Mouse (Mus musculus): ENCODE measurements around the gene Otud7a. TPM values are rescaled to one million over a fixed set of nuclear protein-coding genes. Genes with fewer than 3 reads are reported as not detected.
A peak's percentile ranks its signal among the peaks of the same experiment; 100 is the strongest.

The Otud7a gene
- polyA plus RNA-seq, 1 experiment from 2014 or later: 6.0 TPM

DNA sequence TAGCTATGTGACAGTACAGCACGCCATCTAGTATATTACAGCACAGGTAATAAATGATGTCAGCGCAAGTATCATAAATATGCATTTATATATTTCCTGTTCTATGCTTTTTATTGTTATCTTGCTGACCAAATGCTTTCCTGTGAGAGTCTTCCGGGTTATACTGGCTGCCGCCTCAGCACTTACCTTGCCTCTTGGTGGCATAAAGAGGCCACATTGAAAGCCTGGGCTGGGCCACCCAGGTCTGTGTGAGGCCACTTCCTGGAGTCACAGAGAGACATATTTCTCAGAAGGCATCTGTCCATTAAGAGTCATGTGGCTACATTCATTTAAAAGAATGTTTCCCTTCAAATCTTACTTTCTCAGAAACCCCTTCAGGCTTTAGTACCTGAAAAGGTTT lies 242.5 kb downstream of the Otud7a start:
- H3K4me2 ChIP-seq (ENCODE audit: low read depth, low read length): no peak overlapping the region
- no peaks in the 10 kb centered on the region for H3K4me1 ChIP-seq (ENCODE audit: control insufficient read depth, insufficient read depth, low read length)
- WGBS: 86% methylated on average over 4 of the region's 4 CpGs
- H3K9ac ChIP-seq (replicated peaks; ENCODE audit: low read depth, low read length): no peak overlapping the region
- H3K27ac ChIP-seq (ENCODE audit: low read depth, low read length): no peak overlapping the region
- H3K36me3 ChIP-seq (ENCODE audit: control insufficient read depth, insufficient read depth, low read length): no peaks in the 10 kb centered on the region
- no peaks in the 10 kb centered on the region for H3K27me3 ChIP-seq (ENCODE audit: control insufficient read depth, insufficient read depth, low read length)
- ATAC-seq (ENCODE audit: low read depth): no peak
- H3K9me3 ChIP-seq (ENCODE audit: control insufficient read depth, low read length): no peaks in the 10 kb centered on the region
- H3K4me3 ChIP-seq (ENCODE audit: low read depth, low read length): no peak overlapping the region

DNA sequence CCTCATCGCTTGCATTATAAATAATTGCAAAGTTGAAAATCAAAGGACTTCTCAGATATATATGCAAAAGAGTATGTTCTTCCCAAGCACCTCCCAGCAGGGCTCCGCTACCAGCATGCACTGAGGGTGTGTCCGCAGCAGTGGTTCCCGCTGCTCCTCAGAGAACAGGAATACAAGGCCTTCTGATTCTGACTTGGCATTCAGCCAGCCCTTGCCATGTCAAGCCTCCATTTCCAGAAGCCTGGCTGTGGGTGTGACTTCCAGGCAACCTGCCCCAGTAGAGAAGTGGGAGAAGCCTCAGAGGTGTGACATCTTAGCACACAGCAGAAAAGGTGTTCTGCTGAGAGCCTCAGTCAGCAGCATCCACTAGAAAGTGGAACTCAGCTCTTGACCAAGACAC lies 253.4 kb downstream of the Otud7a start:
- no peaks in the 10 kb centered on the region for H3K36me3 ChIP-seq (ENCODE audit: control insufficient read depth, insufficient read depth, low read length)
- H3K4me1 ChIP-seq (ENCODE audit: control insufficient read depth, insufficient read depth, low read length): no peaks in the 10 kb centered on the region
- WGBS: 80% methylated on average over 4 of the region's 4 CpGs
- H3K27me3 ChIP-seq (ENCODE audit: control insufficient read depth, insufficient read depth, low read length): no peaks in the 10 kb centered on the region
- no peak for ATAC-seq (ENCODE audit: low read depth)
- H3K4me3 ChIP-seq (ENCODE audit: low read depth, low read length): no peak overlapping the region
- no peaks in the 10 kb centered on the region for H3K9me3 ChIP-seq (ENCODE audit: control insufficient read depth, low read length)
- no peak overlapping the region for H3K9ac ChIP-seq (replicated peaks; ENCODE audit: low read depth, low read length)
- no peak overlapping the region for H3K4me2 ChIP-seq (ENCODE audit: low read depth, low read length)
- no peak overlapping the region for H3K27ac ChIP-seq (ENCODE audit: low read depth, low read length)

DNA sequence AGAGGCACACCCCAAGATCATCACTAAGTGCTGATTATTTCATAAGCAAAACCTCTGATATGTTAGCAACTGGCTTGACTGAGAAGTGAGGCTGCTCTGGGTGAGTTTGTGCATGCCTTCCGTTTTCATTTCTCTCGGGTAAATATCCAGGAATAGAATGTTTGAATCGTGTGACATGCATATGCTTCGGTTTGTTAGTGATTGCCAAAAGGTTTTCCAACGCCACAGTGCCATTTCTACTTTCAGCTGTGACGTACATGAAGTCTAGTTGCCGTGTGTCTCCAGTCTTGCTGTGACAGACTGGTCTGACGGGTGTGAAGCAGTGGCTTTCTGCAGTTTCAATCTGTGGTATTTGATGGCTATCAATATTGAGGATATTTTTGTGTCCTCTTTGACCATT lies 273.4 kb downstream of the Otud7a start:
- Histone ChIP-seq H3K4me3 (ENCODE audit: low read depth, low read length) (no peak overlapping the region), H3K9me3 (ENCODE audit: control insufficient read depth, low read length) (no peaks in the 10 kb centered on the region), H3K4me1 (ENCODE audit: control insufficient read depth, insufficient read depth, low read length) (no peaks in the 10 kb centered on the region), H3K4me2 (ENCODE audit: low read depth, low read length) (no peak overlapping the region), H3K27me3 (ENCODE audit: control insufficient read depth, insufficient read depth, low read length) (no peaks in the 10 kb centered on the region), H3K36me3 (ENCODE audit: control insufficient read depth, insufficient read depth, low read length) (no peaks in the 10 kb centered on the region), H3K27ac (ENCODE audit: low read depth, low read length) (no peak overlapping the region), H3K9ac (replicated peaks; ENCODE audit: low read depth, low read length) (no peak overlapping the region)
- no peak for ATAC-seq (ENCODE audit: low read depth)
- WGBS: 89% methylated on average over 8 of the region's 8 CpGs

DNA sequence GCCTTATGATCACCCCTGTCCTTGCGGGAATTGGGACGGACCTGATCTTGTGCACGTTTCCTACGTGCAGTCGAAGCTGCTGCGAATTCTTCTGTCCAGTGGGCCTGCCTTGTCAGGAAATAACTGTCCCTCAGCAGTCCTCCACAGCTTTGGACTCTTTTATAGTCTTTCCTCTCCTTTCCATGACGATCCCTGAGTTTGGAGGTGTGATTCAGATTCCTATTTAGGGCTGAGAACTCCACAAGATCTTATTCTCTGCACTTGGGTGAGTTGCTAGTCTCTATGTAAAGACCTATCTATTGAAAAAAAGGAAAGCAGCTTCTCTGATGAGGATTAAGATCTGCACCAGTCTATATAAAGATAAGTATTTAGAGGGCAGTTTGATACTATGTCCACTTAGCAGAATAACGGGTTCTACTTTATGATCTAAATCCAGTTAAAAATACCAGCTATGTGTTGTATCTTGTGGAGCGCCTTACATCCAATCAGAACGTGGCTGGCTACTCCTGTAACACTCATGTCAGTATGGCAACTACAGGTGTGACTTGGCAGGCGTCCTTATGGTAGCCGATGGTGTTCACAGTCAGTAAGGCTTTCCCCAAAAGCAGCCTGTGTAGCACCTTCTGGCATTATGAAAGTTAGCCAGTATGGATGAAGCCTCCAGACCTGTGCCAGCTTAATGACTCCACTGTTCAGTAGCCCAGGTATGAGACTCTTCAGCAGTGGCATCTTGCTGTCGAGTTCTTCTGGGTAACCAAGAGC lies 274.8 kb downstream of the Otud7a start:
- 87% methylated on average over 13 of the region's 13 CpGs for WGBS
- Histone ChIP-seq H3K27me3 (ENCODE audit: control insufficient read depth, insufficient read depth, low read length) (no peaks in the 10 kb centered on the region), H3K27ac (ENCODE audit: low read depth, low read length) (no peak overlapping the region), H3K9ac (replicated peaks; ENCODE audit: low read depth, low read length) (no peak overlapping the region), H3K4me2 (ENCODE audit: low read depth, low read length) (no peak overlapping the region), H3K4me3 (ENCODE audit: low read depth, low read length) (no peak overlapping the region), H3K36me3 (ENCODE audit: control insufficient read depth, insufficient read depth, low read length) (no peaks in the 10 kb centered on the region), H3K9me3 (ENCODE audit: control insufficient read depth, low read length) (no peaks in the 10 kb centered on the region), H3K4me1 (ENCODE audit: control insufficient read depth, insufficient read depth, low read length) (no peaks in the 10 kb centered on the region)
- no peak for ATAC-seq (ENCODE audit: low read depth)

DNA sequence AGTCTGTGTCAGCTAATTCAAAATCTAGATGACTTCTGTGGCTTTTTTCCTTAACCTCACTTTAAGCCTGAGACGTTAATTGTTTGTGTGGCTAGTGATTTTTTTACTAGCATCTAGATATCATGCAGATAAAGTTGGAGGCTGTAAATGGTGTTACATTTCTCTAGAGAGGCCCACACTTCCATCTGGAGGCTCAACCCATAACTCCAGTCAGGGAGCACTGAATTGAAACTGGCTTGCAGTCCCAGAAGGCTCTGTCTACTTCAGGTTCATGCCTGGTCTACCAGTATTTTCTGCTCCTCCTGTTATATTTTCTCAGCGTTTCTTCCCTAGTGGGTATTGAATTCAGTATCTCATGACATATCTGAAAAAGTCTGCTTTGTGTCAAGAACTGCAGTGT lies 276.1 kb downstream of the Otud7a start:
- Histone ChIP-seq H3K4me2 (ENCODE audit: low read depth, low read length) (no peak overlapping the region), H3K4me3 (ENCODE audit: low read depth, low read length) (no peak overlapping the region), H3K9me3 (ENCODE audit: control insufficient read depth, low read length) (no peaks in the 10 kb centered on the region), H3K27ac (ENCODE audit: low read depth, low read length) (no peak overlapping the region), H3K9ac (replicated peaks; ENCODE audit: low read depth, low read length) (no peak overlapping the region), H3K27me3 (ENCODE audit: control insufficient read depth, insufficient read depth, low read length) (no peaks in the 10 kb centered on the region), H3K36me3 (ENCODE audit: control insufficient read depth, insufficient read depth, low read length) (no peaks in the 10 kb centered on the region), H3K4me1 (ENCODE audit: control insufficient read depth, insufficient read depth, low read length) (no peaks in the 10 kb centered on the region)
- 73% methylated on average over 2 of the region's 2 CpGs for WGBS
- no peak for ATAC-seq (ENCODE audit: low read depth)

DNA sequence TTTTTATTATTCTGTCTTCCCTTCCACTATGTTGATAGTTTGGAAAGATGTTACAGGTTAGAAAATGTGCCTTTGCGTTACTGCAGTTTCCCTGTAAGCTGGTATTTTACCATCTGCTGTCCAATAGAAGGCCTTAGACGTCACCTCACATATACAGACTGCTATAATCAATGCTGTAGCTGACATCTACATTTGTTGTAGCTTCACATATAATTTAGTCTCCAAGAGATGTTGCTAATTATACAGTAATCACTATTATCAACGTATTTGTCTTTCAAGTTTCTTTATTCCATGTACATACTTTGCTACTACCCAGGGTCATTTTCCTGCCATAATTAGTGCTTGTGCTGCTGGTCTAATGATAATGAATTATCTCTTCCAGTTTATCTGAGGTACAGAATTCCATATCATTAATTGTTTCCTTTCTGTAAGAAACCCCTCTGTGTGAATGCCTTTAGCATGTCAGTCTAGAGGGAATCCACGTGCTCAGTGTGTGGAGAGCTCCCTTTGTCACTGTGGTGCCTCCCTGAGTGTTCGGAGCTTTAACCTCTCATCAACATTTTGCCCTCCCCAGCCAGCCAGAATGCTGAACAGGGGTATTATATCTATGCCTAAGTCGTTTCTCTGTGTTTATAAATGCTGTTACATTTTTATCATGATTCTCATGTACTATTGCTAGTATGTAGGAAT lies 280.6 kb downstream of the Otud7a start:
- 70% methylated on average over 6 of the region's 6 CpGs for WGBS
- H3K4me3 ChIP-seq (ENCODE audit: low read depth, low read length): no peak overlapping the region
- H3K9ac ChIP-seq (replicated peaks; ENCODE audit: low read depth, low read length): no peak overlapping the region
- H3K9me3 ChIP-seq (ENCODE audit: control insufficient read depth, low read length): no peaks in the 10 kb centered on the region
- no peak overlapping the region for H3K27ac ChIP-seq (ENCODE audit: low read depth, low read length)
- H3K27me3 ChIP-seq (ENCODE audit: control insufficient read depth, insufficient read depth, low read length): no peaks in the 10 kb centered on the region
- ATAC-seq (ENCODE audit: low read depth): no peak
- H3K4me2 ChIP-seq (ENCODE audit: low read depth, low read length): no peak overlapping the region
- no peaks in the 10 kb centered on the region for H3K36me3 ChIP-seq (ENCODE audit: control insufficient read depth, insufficient read depth, low read length)
- no peaks in the 10 kb centered on the region for H3K4me1 ChIP-seq (ENCODE audit: control insufficient read depth, insufficient read depth, low read length)

DNA sequence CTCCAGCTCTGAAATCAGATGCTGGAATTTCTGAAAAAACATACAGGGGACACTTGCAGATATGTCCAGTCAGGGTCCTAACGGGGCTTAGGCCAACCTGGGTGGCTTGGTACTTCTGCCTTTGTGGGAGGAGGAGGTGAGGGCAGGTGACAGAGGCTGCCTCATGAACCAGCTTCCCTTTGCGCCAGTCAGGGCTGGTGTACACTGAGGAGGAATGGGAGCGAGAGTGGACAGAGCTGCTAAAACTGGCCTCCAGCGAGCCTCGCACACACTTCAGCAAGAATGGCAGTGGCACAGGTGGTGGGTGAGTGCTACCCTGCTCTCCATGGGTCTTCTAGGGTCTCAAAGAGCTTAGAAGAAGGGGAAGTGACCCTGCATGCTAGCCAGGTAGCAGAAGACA lies 285.1 kb downstream of the Otud7a start:
- 96% methylated on average over 5 of the region's 5 CpGs for WGBS
- H3K27ac ChIP-seq (ENCODE audit: low read depth, low read length): no peak overlapping the region
- no peak for ATAC-seq (ENCODE audit: low read depth)
- H3K4me3 ChIP-seq (ENCODE audit: low read depth, low read length): no peak overlapping the region
- H3K4me1 ChIP-seq (ENCODE audit: control insufficient read depth, insufficient read depth, low read length): no peaks in the 10 kb centered on the region
- H3K27me3 ChIP-seq (ENCODE audit: control insufficient read depth, insufficient read depth, low read length): no peaks in the 10 kb centered on the region
- H3K9me3 ChIP-seq (ENCODE audit: control insufficient read depth, low read length): no peaks in the 10 kb centered on the region
- no peak overlapping the region for H3K9ac ChIP-seq (replicated peaks; ENCODE audit: low read depth, low read length)
- no peak overlapping the region for H3K4me2 ChIP-seq (ENCODE audit: low read depth, low read length)
- no peaks in the 10 kb centered on the region for H3K36me3 ChIP-seq (ENCODE audit: control insufficient read depth, insufficient read depth, low read length)

DNA sequence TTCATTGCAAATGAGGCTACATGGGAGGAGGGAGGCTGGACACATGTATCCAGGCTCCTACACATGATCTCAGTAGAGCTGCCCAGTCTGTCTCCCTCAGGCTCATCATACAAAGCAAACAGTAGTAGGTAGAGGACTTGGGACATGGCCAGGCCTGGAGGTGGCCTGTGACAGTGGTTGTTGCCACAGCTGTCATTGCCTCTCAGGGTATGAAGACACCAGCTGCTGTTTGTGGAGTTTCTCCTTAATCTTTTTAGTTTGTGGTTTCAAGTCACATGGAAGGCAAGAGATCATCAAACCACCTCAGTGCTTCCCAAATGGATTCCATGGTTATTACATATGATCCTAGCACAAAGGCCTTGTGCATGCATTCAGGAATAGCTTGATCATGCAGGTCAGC lies 285.5 kb downstream of the Otud7a start:
- H3K27me3 ChIP-seq (ENCODE audit: control insufficient read depth, insufficient read depth, low read length): no peaks in the 10 kb centered on the region
- H3K4me1 ChIP-seq (ENCODE audit: control insufficient read depth, insufficient read depth, low read length): no peaks in the 10 kb centered on the region
- 0 out of 2 replicates have a peak, but pooled peaks cover 2% of the 10 kb centered on the region for H3K36me3 ChIP-seq (ENCODE audit: control insufficient read depth, insufficient read depth, low read length)
- ATAC-seq (ENCODE audit: low read depth): no peak
- no peak overlapping the region for H3K4me2 ChIP-seq (ENCODE audit: low read depth, low read length)
- no peak overlapping the region for H3K4me3 ChIP-seq (ENCODE audit: low read depth, low read length)
- H3K27ac ChIP-seq (ENCODE audit: low read depth, low read length): no peak overlapping the region
- no peak overlapping the region for H3K9ac ChIP-seq (replicated peaks; ENCODE audit: low read depth, low read length)
- no peaks in the 10 kb centered on the region for H3K9me3 ChIP-seq (ENCODE audit: control insufficient read depth, low read length)

DNA sequence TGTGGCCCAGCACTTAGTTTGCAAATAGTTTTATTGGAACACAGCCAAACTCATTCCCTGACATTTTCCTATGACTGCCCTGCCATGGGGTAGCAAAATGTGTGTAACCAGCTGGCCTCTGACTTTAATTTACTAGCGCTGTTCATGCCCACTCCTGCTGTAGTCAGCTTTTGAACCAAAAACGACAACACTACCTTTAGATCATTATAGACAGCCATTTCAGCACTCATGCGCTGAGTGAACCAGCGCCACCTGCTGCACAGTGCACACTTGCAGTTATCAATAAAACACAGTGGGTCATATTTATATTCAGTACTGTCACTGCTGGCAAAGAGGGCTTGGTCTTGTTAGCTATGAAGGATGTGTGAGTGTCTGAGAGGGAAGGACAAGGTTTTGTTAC lies 293.2 kb downstream of the Otud7a start:
- H3K4me1 ChIP-seq (ENCODE audit: control insufficient read depth, insufficient read depth, low read length): no peaks in the 10 kb centered on the region
- H3K36me3 ChIP-seq (ENCODE audit: control insufficient read depth, insufficient read depth, low read length): 0 out of 2 replicates have a peak, but pooled peaks cover 3% of the 10 kb centered on the region
- 60% methylated on average over 4 of the region's 4 CpGs for WGBS
- no peak overlapping the region for H3K4me3 ChIP-seq (ENCODE audit: low read depth, low read length)
- no peaks in the 10 kb centered on the region for H3K27me3 ChIP-seq (ENCODE audit: control insufficient read depth, insufficient read depth, low read length)
- no peaks in the 10 kb centered on the region for H3K9me3 ChIP-seq (ENCODE audit: control insufficient read depth, low read length)
- ATAC-seq (ENCODE audit: low read depth): peak; percentile 79
- no peak overlapping the region for H3K27ac ChIP-seq (ENCODE audit: low read depth, low read length)
- H3K4me2 ChIP-seq (ENCODE audit: low read depth, low read length): no peak overlapping the region
- no peak overlapping the region for H3K9ac ChIP-seq (replicated peaks; ENCODE audit: low read depth, low read length)
